Mouse (Mus musculus) midbrain, postnatal 0 days (tissue): ENCODE data around the gene Amhr2. TPM values are rescaled to one million over a fixed set of nuclear protein-coding genes. Genes with fewer than 3 reads are reported as not detected.
A peak's percentile ranks its signal among the peaks of the same experiment; 100 is the strongest.

Experiments used
- ATAC-seq: fragments of 200-750 bp; cut with Nextera tagmentation; 2 replicates; pipeline ENCODE4 v1.8.0; 2017; ENCODE audit warnings: moderate number of reproducible peaks, mild to moderate bottlenecking, moderate TSS enrichment, moderate library complexity; ENCODE audit not compliant: low FRiP score
- DNase-seq: peaks from one replicate; pipeline ENCODE4 v3.0.0-alpha.2; 2015; ENCODE audit warnings: low spot score
- H3K27ac ChIP-seq: fragments of 300-500 bp; sonication (generic); 2 replicates; pipeline ENCODE4 v1.5.1; 2014; ENCODE audit warnings: low read depth, mild to moderate bottlenecking, low read length, mixed read lengths
- H3K27me3 ChIP-seq: fragments of 300-500 bp; sonication (generic); 2 replicates; pipeline ENCODE4 v1.6.1; 2014; ENCODE audit warnings: low read length, control low read depth, mixed read lengths; ENCODE audit not compliant: insufficient read depth
- H3K36me3 ChIP-seq: fragments of 300-500 bp; sonication (generic); 2 replicates; pipeline ENCODE4 v1.6.1; 2014; ENCODE audit warnings: low read length, control low read depth, mixed read lengths; ENCODE audit not compliant: insufficient read depth
- H3K4me1 ChIP-seq: fragments of 300-500 bp; sonication (generic); 2 replicates; pipeline ENCODE4 v1.6.1; 2014; ENCODE audit warnings: mild to moderate bottlenecking, control low read depth, antibody characterized with exemption, low read length, mixed read lengths; ENCODE audit not compliant: insufficient read depth
- H3K4me2 ChIP-seq: fragments of 300-500 bp; sonication (generic); 2 replicates; pipeline ENCODE4 v1.6.1; 2014; ENCODE audit warnings: low read depth, mild to moderate bottlenecking, low read length, mixed read lengths; ENCODE audit not compliant: poor library complexity, severe bottlenecking
- H3K4me3 ChIP-seq: fragments of 300-500 bp; sonication (generic); 2 replicates; pipeline ENCODE4 v1.5.1; 2014; ENCODE audit warnings: low read depth, mild to moderate bottlenecking, low read length, moderate library complexity
- H3K9ac ChIP-seq: fragments of 300-500 bp; sonication (generic); replicated peaks from 2 replicates; pipeline ENCODE4 v1.6.1; 2014; ENCODE audit warnings: mild to moderate bottlenecking, low read length, moderate library complexity, mixed read lengths; ENCODE audit not compliant: poor library complexity, severe bottlenecking
- H3K9me3 ChIP-seq: fragments of 300-500 bp; sonication (generic); 2 replicates; pipeline ENCODE4 v1.6.1; 2016; ENCODE audit warnings: low read length, control low read depth
- CTCF ChIP-seq: IDR thresholded peaks from 2 replicates; pipeline ENCODE4 v1.5.1; 2016; ENCODE audit warnings: antibody characterized with exemption, mild to moderate bottlenecking
- WGBS: fragments of 180-500 bp; shearing (Covaris S2); extraction: QIAGEN DNeasy Blood & Tissue Kit; methylation state at CpG from one replicate; pipeline ENCODE4 v1.1.7; 2014; 5-methylcytosine and 5-hydroxymethylcytosine counted together
- polyA plus RNA-seq: library from polyadenylated mRNA; unstranded; fragments of >200 nt; fragmentation: Nextera tagmentation; extraction: Ambion mirVana; gene quantifications from 2 replicates; pipeline ENCODE4 v1.2.1, GENCODE M21; 2015
- total RNA-seq: library from RNA; depleted of rRNA; stranded (reverse); fragments of >200 nt; gene quantifications from 2 replicates; pipeline ENCODE4 v1.2.3, GENCODE M21; 2014

Gene Amhr2
- total and polyA plus RNA-seq, 2 experiments from 2014 or later, result 0.38 to 0.60 TPM

- H3K27ac ChIP-seq, result no peak overlapping the region
- no peak overlapping the region for H3K4me3 ChIP-seq
- no peak overlapping the region for H3K4me2 ChIP-seq
- WGBS, result 95% methylated on average over 4 of the region's 4 CpGs
- H3K9me3 ChIP-seq, result no peaks in the 10 kb centered on the region
- TF ChIP-seq CTCF, result no peak
- DNase-seq (no peak), ATAC-seq (no peak)
- H3K27me3 ChIP-seq, result no peaks in the 10 kb centered on the region
- no peak overlapping the region for H3K9ac ChIP-seq
- H3K4me1 ChIP-seq, result no peaks in the 10 kb centered on the region
- peaks cover 17% of the 10 kb centered on the region for H3K36me3 ChIP-seq
These were observed 12.0 kb upstream of the Amhr2 start for GRCm38 (mm10) chr15:102433173-102433572.

GRCm38 (mm10) chr15:102442490-102442889 is 2.7 kb upstream of the Amhr2 start:
- ATAC-seq (no peak), DNase-seq (peak; percentile 83)
- Histone ChIP-seq H3K27ac (no peak overlapping the region), H3K9ac (no peak overlapping the region), H3K27me3 (no peaks in the 10 kb centered on the region), H3K4me1 (no peaks in the 10 kb centered on the region), H3K4me3 (no peak overlapping the region), H3K4me2 (no peak overlapping the region), H3K9me3 (no peaks in the 10 kb centered on the region), H3K36me3 (no peaks in the 10 kb centered on the region; the same call in 1 of the 2 replicates)
- WGBS, result 47% methylated on average over 2 of the region's 2 CpGs
- TF ChIP-seq CTCF, result peak; percentile 86

- no peak overlapping the region for H3K27ac ChIP-seq
- H3K36me3 ChIP-seq, result no peaks in the 10 kb centered on the region
- no peaks in the 10 kb centered on the region for H3K27me3 ChIP-seq
- ATAC-seq (no peak), DNase-seq (no peak)
- H3K4me1 ChIP-seq, result no peaks in the 10 kb centered on the region
- no peak overlapping the region for H3K4me2 ChIP-seq
- H3K9me3 ChIP-seq, result no peaks in the 10 kb centered on the region
- WGBS, result 46% methylated on average over 4 of the region's 6 CpGs
- H3K9ac ChIP-seq, result no peak overlapping the region
- TF ChIP-seq CTCF, result no peak
- no peak overlapping the region for H3K4me3 ChIP-seq
These were observed 1.3 kb downstream of the Amhr2 start for GRCm38 (mm10) chr15:102446448-102446847.

GRCm38 (mm10) chr15:102449366-102449765 is 4.2 kb downstream of the Amhr2 start:
- Histone ChIP-seq H3K9ac (no peak overlapping the region), H3K36me3 (no peaks in the 10 kb centered on the region), H3K27ac (no peak overlapping the region), H3K4me1 (no peaks in the 10 kb centered on the region), H3K27me3 (no peaks in the 10 kb centered on the region), H3K4me2 (no peak overlapping the region), H3K9me3 (no peaks in the 10 kb centered on the region), H3K4me3 (no peak overlapping the region)
- WGBS, result 76% methylated on average over 8 of the region's 8 CpGs
- no peak for ATAC-seq
- no peak for TF ChIP-seq CTCF
- no peak for DNase-seq

- Histone ChIP-seq H3K4me1 (no peaks in the 10 kb centered on the region), H3K27me3 (no peaks in the 10 kb centered on the region), H3K27ac (no peak overlapping the region), H3K4me2 (no peak overlapping the region), H3K9me3 (no peaks in the 10 kb centered on the region), H3K36me3 (no peaks in the 10 kb centered on the region), H3K4me3 (no peak overlapping the region), H3K9ac (no peak overlapping the region)
- DNase-seq (no peak), ATAC-seq (no peak)
- TF ChIP-seq CTCF, result no peak
- WGBS, result 27% methylated on average over 7 of the region's 7 CpGs
These were observed 5.8 kb downstream of the Amhr2 start for GRCm38 (mm10) chr15:102450928-102451327.

- H3K27me3 ChIP-seq, result no peaks in the 10 kb centered on the region
- 80% methylated on average over 26 of the region's 26 CpGs for WGBS
- no peak overlapping the region for H3K4me2 ChIP-seq
- ATAC-seq (no peak), DNase-seq (no peak)
- H3K27ac ChIP-seq, result no peak overlapping the region
- no peaks in the 10 kb centered on the region for H3K9me3 ChIP-seq
- H3K9ac ChIP-seq, result no peak overlapping the region
- no peak for TF ChIP-seq CTCF
- H3K36me3 ChIP-seq, result no peaks in the 10 kb centered on the region
- no peak overlapping the region for H3K4me3 ChIP-seq
- H3K4me1 ChIP-seq, result no peaks in the 10 kb centered on the region
These were observed 6.7 kb downstream of the Amhr2 start for GRCm38 (mm10) chr15:102451666-102452430.
